ENCODE assay signal across 8 mouse cellular contexts in genomic region chr14:78613569-78613968, GRCm38 (mm10).
DNase-seq lines count a peak whose midpoint lies in the region; ATAC-seq lines count a peak whose summit lies in the region.

No protein-coding gene starts in this region.

- no peak for ATAC-seq in CD4-positive, CD25-positive, alpha-beta regulatory T cell, adult 4 months

- DNase-seq in CD4-positive, CD25-positive, alpha-beta regulatory T cell, adult 2 months (ENCODE audit: low read depth, low spot score) = peak; percentile 34
- peak; percentile 10 for DNase-seq in kidney, postnatal 14 days
- DNase-seq in kidney, adult 11 months = no peak
- DNase-seq in NIH3T3 (ENCODE audit: low read depth) = peak; percentile 33
- peak; percentile 11 for DNase-seq in lung, postnatal 25 days (ENCODE audit: low spot score)
- DNase-seq in ovary, postnatal 14 days (ENCODE audit: low spot score) = no peak
- DNase-seq in urinary bladder, postnatal 14 days (ENCODE audit: low spot score) = no peak

Comparison
In these comparisons a context has a peak if more than half of its experiments do, and no peak if none do; other contexts are left out.
1. DNase-seq: peak in CD4-positive, CD25-positive, alpha-beta regulatory T cell, adult 2 months (single experiment), kidney, postnatal 14 days (single experiment), NIH3T3 (single experiment) and lung, postnatal 25 days (single experiment); none in kidney, adult 11 months (single experiment), ovary, postnatal 14 days (single experiment) and urinary bladder, postnatal 14 days (single experiment).